Mouse (Mus musculus) hindbrain, embryonic 10.5 days (tissue): ENCODE results near the gene Tle2. TPM values are rescaled to one million over a fixed set of nuclear protein-coding genes. Genes with fewer than 3 reads are reported as not detected.

Experiments used
- DNase-seq: peaks from one replicate; pipeline ENCODE4 v3.0.0-alpha.2; 2017; ENCODE audit warnings: low spot score
- H3K27ac ChIP-seq: fragments of 300-500 bp; sonication (generic); 2 replicates; pipeline ENCODE4 v1.5.1; 2016; ENCODE audit warnings: mild to moderate bottlenecking, moderate library complexity
- H3K27me3 ChIP-seq: fragments of 300-500 bp; sonication (generic); 2 replicates; pipeline ENCODE4 v1.6.1; 2016; ENCODE audit warnings: mild to moderate bottlenecking; ENCODE audit not compliant: poor library complexity, insufficient read depth, severe bottlenecking
- H3K36me3 ChIP-seq: fragments of 300-500 bp; sonication (generic); 2 replicates; pipeline ENCODE4 v1.6.1; 2016; ENCODE audit warnings: mild to moderate bottlenecking, moderate library complexity
- H3K4me1 ChIP-seq: fragments of 300-500 bp; sonication (generic); replicated peaks from 2 replicates; pipeline ENCODE4 v1.6.1; 2016; ENCODE audit warnings: mild to moderate bottlenecking
- H3K4me3 ChIP-seq: fragments of 300-500 bp; sonication (generic); 2 replicates; pipeline ENCODE4 v1.5.1; 2016; ENCODE audit warnings: mild to moderate bottlenecking, moderate library complexity
- H3K9me3 ChIP-seq: fragments of 300-500 bp; sonication (generic); 2 replicates; pipeline ENCODE4 v1.6.1; 2016; ENCODE audit warnings: mild to moderate bottlenecking, moderate library complexity
- whole genome bisulfite sequencing: fragments of 180-500 bp; shearing (Covaris S2); methylation state at CpG from one replicate; pipeline ENCODE4 v1.1.7; 2016; 5-methylcytosine and 5-hydroxymethylcytosine counted together
- polyA plus RNA-seq: library from polyadenylated mRNA; unstranded; fragments of >200 nt; fragmentation: Nextera tagmentation; extraction: Ambion mirVana; gene quantifications from 2 replicates; pipeline ENCODE4 v1.2.1, GENCODE M21; 2016

Tle2 gene
- 8.6 and 15.7 TPM in 2 replicates for polyA plus RNA-seq

DNA sequence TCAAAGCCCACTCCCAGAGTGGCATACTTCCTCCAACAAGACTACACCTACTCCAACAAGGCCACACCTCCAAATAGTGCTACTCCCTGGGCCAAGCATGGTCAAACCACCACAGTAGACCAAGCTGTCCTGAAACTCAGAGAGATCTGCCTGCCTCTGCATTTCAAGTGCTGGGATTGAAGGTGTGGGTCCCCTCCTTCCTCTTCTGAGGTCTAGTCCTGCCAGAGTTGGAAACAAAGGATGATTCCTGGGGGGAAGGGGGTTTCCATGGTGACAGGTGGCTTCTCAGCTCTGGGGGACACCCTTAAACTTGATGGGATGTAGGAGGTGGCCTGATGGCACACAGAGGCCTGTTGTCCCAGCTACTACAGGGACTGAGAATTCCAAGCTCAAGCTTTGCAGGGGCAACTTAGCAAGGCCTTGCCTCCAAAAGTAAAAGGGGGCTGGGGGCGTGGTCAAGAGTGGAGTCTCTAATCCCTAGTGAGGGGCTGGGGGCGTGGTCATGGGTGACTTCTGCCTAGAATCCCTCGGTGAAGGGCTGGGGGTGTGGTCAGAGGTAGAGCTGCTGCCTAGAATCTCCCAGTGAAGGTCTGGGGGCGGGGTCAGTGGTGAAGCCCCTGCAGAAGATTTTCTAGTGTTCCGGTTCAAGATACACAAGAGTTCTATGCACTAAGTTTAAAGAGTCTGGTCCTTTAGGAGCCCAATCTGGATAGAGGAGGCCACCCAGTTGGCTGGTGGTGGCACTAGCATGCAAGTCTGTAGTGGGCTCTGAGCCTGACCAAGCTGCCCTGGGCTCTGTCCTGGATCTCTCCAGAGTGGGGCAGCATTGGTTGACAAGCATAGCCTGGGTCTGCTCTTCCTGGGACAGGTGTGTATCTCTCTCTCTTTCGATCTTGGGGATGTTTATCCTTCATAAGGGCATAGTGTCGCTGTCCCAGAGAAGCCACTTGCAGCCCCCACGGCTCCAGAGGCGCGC lies at the start of gene Tle2:
Tle2 (plus strand) TSS at position 481 of the 976 bp plus-strand sequence.
- H3K4me3 ChIP-seq, result peak within 1 kb of the TSS; percentile 55
- peaks cover 87% of the 10 kb centered on the region for H3K27me3 ChIP-seq
- peak within 1 kb of the TSS; percentile 81 for H3K27ac ChIP-seq
- 17% methylated on average over 10 of the region's 10 CpGs for WGBS
- DNase-seq, result no peak
- no peaks in the 10 kb centered on the region for H3K9me3 ChIP-seq
- no peaks in the 10 kb centered on the region for H3K36me3 ChIP-seq
- peaks cover 62% of the 10 kb centered on the region for H3K4me1 ChIP-seq

DNA sequence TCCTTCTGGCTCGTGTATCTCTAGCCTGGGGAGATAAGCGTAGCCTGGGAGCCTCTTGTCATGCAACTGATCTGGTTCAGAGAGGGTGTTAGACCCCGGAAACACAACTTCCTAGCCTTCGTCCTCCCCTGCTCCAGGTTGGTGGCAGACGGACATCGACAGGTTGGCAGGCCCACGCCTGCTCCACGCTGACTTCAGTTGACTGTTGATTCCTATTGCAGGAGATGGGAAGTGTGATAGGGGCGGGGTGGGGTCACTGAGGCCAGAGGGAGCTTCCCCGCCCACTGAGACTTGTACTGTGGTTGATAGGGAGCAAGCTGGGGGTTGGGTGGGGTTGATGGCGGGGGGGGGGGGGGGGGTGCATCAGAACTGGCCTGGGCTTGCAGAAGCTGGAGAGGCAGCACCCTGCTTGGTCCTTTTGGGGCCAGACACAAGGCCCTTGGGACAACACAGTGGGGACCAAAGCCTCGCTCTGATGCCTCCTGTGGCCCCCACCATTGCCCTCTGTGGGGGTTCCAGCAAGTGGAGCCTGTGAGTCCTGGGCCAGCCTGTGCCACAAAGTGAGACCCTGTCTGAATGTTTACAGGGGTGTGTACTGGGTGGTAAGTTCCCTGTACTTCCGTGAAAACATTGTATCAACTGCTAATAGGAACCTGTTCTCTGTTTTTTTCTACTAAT lies 49.2 kb upstream of the Tle2 start:
- Histone ChIP-seq H3K4me3 (no peak overlapping the region), H3K36me3 (peaks cover 24% of the 10 kb centered on the region), H3K27me3 (peaks cover 26% of the 10 kb centered on the region), H3K4me1 (peaks cover 9% of the 10 kb centered on the region), H3K9me3 (no peaks in the 10 kb centered on the region), H3K27ac (no peak overlapping the region)
- DNase-seq, result no peak
- 65% methylated on average over 12 of the region's 13 CpGs for WGBS

DNA sequence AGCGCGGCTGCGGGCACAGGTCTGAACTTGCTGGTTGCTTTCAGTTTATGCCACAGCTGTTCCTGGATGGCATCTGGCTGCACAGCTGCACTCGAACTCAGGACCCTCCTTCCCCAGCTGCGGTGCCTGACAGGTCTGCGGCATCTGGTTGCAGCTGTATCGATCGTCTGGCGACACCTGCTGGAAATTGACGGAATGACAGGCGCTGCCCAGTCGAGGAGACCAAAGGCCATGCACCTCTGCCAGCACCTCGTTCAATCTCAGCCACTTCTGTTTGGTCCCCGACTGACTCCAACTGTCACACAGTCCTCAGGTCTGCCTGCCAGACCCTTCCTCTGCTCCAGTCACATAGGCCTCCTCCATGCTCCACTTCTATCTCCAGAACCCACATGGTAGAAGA lies 47.6 kb upstream of the Tle2 start:
- Histone ChIP-seq H3K27ac (no peak overlapping the region), H3K4me1 (peaks cover 9% of the 10 kb centered on the region), H3K27me3 (peaks cover 26% of the 10 kb centered on the region), H3K4me3 (no peak overlapping the region; the same call in 1 of the 2 replicates), H3K9me3 (no peaks in the 10 kb centered on the region), H3K36me3 (peaks cover 40% of the 10 kb centered on the region)
- 20% methylated on average over 14 of the region's 14 CpGs for WGBS
- DNase-seq, result peak; percentile 79

DNA sequence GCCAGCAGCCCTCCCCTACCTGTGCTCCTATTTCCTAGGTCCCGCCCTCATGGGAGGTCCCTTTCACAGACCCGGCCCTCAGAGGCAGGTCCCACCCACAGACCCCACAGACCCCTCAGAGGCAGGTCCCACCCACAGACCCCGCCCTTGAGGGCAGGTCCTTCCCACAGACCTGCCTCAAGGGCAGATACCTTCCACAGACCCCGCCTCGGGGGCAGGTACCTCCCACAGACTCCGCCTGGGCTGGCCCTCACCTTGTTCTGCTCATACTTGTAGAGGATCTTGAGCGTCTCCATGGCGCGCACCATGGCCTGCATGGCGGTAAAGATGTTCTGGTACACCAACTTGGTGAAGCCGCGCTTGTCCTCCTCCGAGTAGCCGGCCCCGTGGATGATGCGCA lies 39.5 kb upstream of the Tle2 start:
- no peaks in the 10 kb centered on the region for H3K9me3 ChIP-seq

DNA sequence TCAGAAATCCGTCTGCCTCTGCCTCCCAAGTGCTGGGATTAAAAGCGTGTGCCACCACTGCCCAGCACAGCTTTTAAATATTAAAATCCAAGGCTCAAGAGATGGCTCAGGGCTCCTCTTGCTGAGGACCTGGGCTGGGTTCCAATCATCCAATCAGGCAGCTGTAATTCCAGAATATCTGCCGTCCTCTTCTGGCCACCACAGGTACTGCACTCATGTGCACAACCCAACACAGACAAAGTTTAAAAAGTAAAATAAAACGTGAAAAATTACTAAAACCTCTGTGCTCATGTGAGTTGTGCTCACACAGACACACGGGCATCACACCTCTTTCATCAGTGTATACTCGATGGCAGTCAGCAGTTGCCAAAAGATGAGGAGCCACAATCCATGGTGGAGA lies 37.6 kb upstream of the Tle2 start:
- Histone ChIP-seq H3K27ac (no peak overlapping the region), H3K4me3 (no peak overlapping the region), H3K9me3 (no peaks in the 10 kb centered on the region), H3K27me3 (no peaks in the 10 kb centered on the region), H3K36me3 (peaks cover 83% of the 10 kb centered on the region), H3K4me1 (peaks cover 25% of the 10 kb centered on the region)
- WGBS, result 78% methylated on average over 6 of the region's 6 CpGs
- no peak for DNase-seq

More for the DNA sequence above, 39.5 kb upstream of the Tle2 start:
- peaks cover 10% of the 10 kb centered on the region for H3K4me1 ChIP-seq
- WGBS, result 56% methylated on average over 16 of the region's 16 CpGs
- H3K36me3 ChIP-seq, result peaks cover 84% of the 10 kb centered on the region
- no peaks in the 10 kb centered on the region for H3K27me3 ChIP-seq
- no peak for DNase-seq
- no peak overlapping the region for H3K4me3 ChIP-seq
- no peak overlapping the region for H3K27ac ChIP-seq

DNA sequence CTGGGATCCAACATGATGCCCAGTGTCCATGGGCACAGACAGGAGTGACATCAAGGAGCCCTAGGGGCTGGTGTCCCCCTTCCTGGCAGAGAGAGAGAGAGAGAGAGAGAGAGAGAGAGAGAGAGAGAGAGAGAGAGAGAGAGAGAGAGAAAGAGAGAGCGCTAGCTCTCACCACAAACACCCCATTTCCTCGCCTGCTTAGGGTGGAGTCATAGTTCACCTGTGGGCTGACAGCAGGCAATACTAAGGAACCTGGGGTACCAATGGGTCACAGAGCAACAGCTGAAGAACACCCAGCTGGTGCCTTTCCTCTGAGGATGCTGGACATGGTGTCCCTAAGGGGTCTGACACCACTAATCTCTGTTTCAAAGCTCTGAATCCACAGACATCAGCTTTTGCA lies 36.9 kb upstream of the Tle2 start:
- Histone ChIP-seq H3K9me3 (no peaks in the 10 kb centered on the region), H3K27me3 (no peaks in the 10 kb centered on the region), H3K27ac (no peak overlapping the region), H3K4me3 (no peak overlapping the region), H3K36me3 (peaks cover 83% of the 10 kb centered on the region), H3K4me1 (peaks cover 32% of the 10 kb centered on the region)
- 76% methylated on average over 2 of the region's 2 CpGs for WGBS
- DNase-seq, result no peak

DNA sequence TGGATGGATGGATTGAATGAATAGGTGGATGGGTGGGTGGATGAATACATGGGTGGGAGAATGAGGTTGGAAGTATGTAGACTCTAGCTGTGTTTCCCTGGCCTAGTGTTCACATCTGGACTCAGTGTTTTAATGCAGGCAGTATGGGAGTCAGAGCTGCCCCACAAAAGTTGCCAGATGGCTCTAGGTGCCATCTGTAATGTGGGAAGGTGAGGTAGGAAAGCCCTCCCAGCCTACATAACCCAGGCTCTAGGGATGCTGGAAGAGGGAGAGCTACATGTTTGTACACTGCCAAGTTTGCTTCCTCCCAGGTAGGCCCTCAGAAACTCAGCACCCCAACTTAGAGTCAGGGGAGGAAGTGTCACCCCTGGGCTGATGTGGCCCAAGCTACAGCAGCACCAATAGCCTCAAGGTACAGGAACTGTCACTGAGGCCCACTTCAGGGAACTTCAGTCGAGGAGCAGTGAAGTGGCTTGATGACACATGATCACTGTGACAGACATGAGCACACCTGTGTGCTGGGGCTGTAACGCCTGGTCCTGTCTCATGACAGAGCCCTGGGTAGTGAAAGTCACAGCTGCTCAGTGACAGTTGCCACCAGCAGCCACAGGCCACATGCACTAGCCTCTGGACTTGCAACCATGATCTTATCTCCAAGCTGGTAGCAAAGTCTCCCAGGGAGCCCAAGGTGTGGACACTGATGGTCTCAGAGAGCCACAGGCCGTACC lies 35.9 kb upstream of the Tle2 start:
- Histone ChIP-seq H3K36me3 (peaks cover 79% of the 10 kb centered on the region), H3K4me3 (no peak overlapping the region), H3K9me3 (no peaks in the 10 kb centered on the region), H3K4me1 (peaks cover 42% of the 10 kb centered on the region), H3K27ac (no peak overlapping the region), H3K27me3 (no peaks in the 10 kb centered on the region)
- no peak for DNase-seq
- 94% methylated on average over 3 of the region's 3 CpGs for WGBS

DNA sequence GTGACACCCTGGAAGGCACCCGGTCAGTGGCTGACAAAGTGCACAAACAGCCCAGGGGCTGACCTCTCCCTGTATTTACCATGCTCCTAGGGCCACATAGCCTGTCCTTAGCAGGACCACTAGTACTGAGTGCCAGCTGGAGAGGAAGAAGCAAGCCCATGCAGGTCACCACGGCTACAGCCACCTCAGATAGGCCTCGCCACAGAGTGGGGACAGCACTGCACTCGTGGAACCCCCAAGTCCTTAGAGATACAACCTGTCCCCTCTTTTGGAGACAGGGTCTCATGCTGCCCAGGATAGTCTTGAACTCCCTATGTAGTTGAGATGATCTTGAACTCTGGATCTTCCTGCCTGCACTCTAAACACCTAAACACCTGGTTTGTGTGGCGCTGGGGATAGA lies 33.0 kb upstream of the Tle2 start:
- Histone ChIP-seq H3K27ac (peak overlapping the region; percentile 30), H3K36me3 (peaks cover 58% of the 10 kb centered on the region), H3K4me1 (peaks cover 49% of the 10 kb centered on the region), H3K27me3 (no peaks in the 10 kb centered on the region), H3K4me3 (0 out of 2 replicates have a peak overlapping the region, but pooled peaks have one; percentile 20), H3K9me3 (no peaks in the 10 kb centered on the region)
- 92% methylated on average over 5 of the region's 5 CpGs for WGBS
- DNase-seq, result no peak

DNA sequence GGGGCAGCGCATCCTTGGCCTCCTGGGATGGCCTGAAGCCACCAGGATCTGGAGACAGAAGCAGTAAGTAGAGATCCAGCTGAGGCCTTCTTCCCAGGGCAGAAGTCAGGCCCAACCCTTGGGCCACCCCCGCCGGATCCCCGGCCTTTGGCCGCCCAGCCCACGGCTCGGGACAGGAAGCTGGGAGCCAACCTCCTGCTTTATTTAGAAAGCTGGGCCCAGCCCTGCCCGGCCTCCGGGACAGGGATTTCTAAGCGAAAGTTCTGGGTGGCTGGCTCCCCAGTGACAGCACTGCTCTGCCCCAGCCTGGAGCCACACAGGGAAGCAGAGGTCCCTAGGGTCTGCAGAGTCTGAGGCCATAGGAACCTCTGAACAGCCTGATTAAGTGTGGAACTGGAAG lies 32.6 kb upstream of the Tle2 start:
- 0 out of 2 replicates have a peak overlapping the region, but pooled peaks have one; percentile 20 for H3K4me3 ChIP-seq
- WGBS, result 78% methylated on average over 10 of the region's 10 CpGs
- H3K9me3 ChIP-seq, result no peaks in the 10 kb centered on the region
- no peak for DNase-seq
- H3K36me3 ChIP-seq, result peaks cover 54% of the 10 kb centered on the region
- H3K27ac ChIP-seq, result peak overlapping the region; percentile 30
- peaks cover 49% of the 10 kb centered on the region for H3K4me1 ChIP-seq
- H3K27me3 ChIP-seq, result no peaks in the 10 kb centered on the region

DNA sequence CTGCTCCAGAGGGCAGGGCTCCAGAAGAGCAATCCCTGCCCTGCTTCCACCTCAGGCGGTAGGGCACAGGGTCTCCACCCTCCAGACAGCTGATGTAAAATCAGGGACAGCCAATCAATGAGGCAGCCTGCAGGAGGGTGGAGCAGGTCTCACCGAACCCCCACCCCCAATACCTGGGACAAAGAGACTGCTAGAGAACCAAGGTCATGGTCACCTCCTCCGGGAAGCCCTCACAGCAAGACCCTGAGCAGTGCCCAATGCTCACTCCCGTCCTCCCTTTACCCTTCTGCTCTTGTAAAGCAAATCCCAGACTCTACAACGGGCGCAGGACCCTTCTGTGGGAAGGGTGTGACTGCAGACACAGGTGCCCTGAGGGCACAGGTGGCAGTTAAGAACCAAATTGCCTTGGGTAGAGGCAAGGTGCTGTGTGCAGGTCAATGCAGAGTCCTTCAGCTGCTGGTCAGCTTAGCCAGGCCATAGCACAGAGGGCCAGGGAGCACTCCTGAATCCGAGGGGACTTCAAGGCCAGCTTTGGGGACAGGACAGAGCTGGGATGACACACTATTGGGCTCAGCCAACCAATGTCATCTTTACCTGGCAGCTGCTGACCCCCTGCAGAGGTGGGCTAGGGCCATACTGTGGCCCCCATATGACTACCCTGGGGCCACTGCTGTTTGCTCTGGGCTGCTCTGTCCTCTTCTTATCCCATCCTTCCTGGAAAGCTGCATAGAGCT lies 31.5 kb upstream of the Tle2 start:
- no peak for DNase-seq
- Histone ChIP-seq H3K36me3 (peaks cover 43% of the 10 kb centered on the region), H3K27me3 (no peaks in the 10 kb centered on the region), H3K4me3 (peak overlapping the region; percentile 86), H3K9me3 (no peaks in the 10 kb centered on the region), H3K4me1 (peaks cover 49% of the 10 kb centered on the region), H3K27ac (0 out of 2 replicates have a peak overlapping the region, but pooled peaks have one; percentile 30)
- 75% methylated on average over 7 of the region's 7 CpGs for WGBS

DNA sequence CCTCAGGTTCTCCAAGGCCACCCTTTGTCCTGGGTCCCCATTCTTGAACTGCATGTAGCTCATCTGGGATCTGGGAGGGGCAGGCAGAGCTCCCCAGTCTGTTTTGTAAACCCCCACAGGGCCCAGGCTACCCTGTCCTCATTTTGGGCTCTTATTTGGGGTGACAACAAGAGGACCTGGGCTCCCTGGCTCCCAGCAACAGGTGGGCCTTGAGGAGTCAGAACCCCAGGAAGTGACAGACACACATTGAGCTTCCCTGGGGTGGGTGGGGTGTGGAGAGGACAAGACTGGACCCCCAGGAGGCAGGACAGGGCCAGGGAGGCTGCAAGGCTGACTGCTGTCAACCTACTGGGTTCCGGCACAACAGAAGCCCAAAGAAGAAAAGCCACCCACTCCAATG lies 30.7 kb upstream of the Tle2 start:
- Histone ChIP-seq H3K27ac (no peak overlapping the region; the same call in 1 of the 2 replicates), H3K4me3 (peak overlapping the region; percentile 86), H3K36me3 (peaks cover 41% of the 10 kb centered on the region), H3K9me3 (no peaks in the 10 kb centered on the region), H3K27me3 (no peaks in the 10 kb centered on the region), H3K4me1 (peaks cover 49% of the 10 kb centered on the region)
- DNase-seq, result no peak
- 79% methylated on average over 1 of the region's 1 CpGs for WGBS
